Comparison of ENCODE assay signal across 10 mouse cellular contexts in genomic region chr7:38230285-38230684, GRCm38 (mm10). TPM values are rescaled to one million over a fixed set of nuclear protein-coding genes. Genes with fewer than 3 reads are reported as not detected.
A peak's percentile ranks its signal among the peaks of the same experiment; 100 is the strongest.
DNase-seq lines count a peak whose midpoint lies in the region; ATAC-seq lines count a peak whose summit lies in the region.
"Had no signal": no experiment of that assay in that cellular context is flagged by ENCODE, and none has a peak within 500 bp of the region (broad histone marks: within the 10 kb centered on the region; RNA-seq: fewer than 3 reads in every experiment).

No protein-coding gene starts in this region.

- DNase-seq in heart, adult 11 months, result peak; percentile 98
- DNase-seq in heart, postnatal 4 days, result no peak
- DNase-seq in ovary, adult 18-20 months (ENCODE audit: low spot score), result peak; percentile 48
- DNase-seq in ovary, postnatal 10 days (ENCODE audit: low spot score), result no peak
- DNase-seq in gastrocnemius, postnatal 36 days, result peak; percentile 49 to 74
- DNase-seq in skeletal muscle tissue, adult 2 months (ENCODE audit: low read depth, low spot score), result peak; percentile 78
- DNase-seq in left cerebral cortex, postnatal 14 days (ENCODE audit: low spot score in 2 of 2), result no peak
- DNase-seq: cerebellum, postnatal 14 days had no signal

- no peak for ATAC-seq in megakaryocyte-erythroid progenitor cell, adult 5-6 weeks (replicated peaks; ENCODE audit: low FRiP score, low TSS enrichment, poor library complexity, severe bottlenecking)
- ATAC-seq: midbrain, embryonic 16.5 days had no signal

- intact Hi-C loops in gastrocnemius, postnatal 36 days (cut with DNase I), result no loop called here
- intact Hi-C loops in left cerebral cortex, postnatal 14 days (cut with DNase I), result no loop called here

RNA-seq across cellular contexts. Expression of gene Plekhf1, which starts 2.5 kb away (rescaled TPM):
- 1 to 10 TPM; 4.7 to 6.4 TPM for total RNA-seq in heart, postnatal 4 days (2021)
- 1 to 10 TPM; 5.6 to 6.0 TPM for total RNA-seq in gastrocnemius, postnatal 36 days (2021)
- 1.0 TPM in 1 of 2 replicates, not detected in the other for total RNA-seq in megakaryocyte-erythroid progenitor cell, adult 5-6 weeks (2014; fragmentation: Nextera tagmentation)
- 0.38 and 0.42 TPM in 2 replicates for total RNA-seq in megakaryocyte-erythroid progenitor cell, adult 5-6 weeks (2017)
- 1 to 10 TPM in 1 of 2 experiments, under 1 TPM in 1; 0.89 to 1.8 TPM for total RNA-seq in left cerebral cortex, postnatal 14 days (2021)

RNA-seq across cellular contexts. Expression of gene Pop4, which starts 40.9 kb away (rescaled TPM):
- total RNA-seq in heart, postnatal 4 days (2021), result 10 to 100 TPM; 24.1 to 25.7 TPM
- 1 to 10 TPM; 6.8 to 7.0 TPM for total RNA-seq in gastrocnemius, postnatal 36 days (2021)
- total RNA-seq in megakaryocyte-erythroid progenitor cell, adult 5-6 weeks (2014; fragmentation: Nextera tagmentation), result 25.7 and 42.9 TPM in 2 replicates
- 50.6 and 65.2 TPM in 2 replicates for total RNA-seq in megakaryocyte-erythroid progenitor cell, adult 5-6 weeks (2017)
- total RNA-seq in left cerebral cortex, postnatal 14 days (2021), result 10 to 100 TPM; 26.1 to 27.4 TPM

RNA-seq across cellular contexts. Expression of gene 1600014C10Rik, which starts 47.3 kb away (rescaled TPM):
- 10 to 100 TPM; 14.2 to 15.7 TPM for total RNA-seq in heart, postnatal 4 days (2021)
- total RNA-seq in gastrocnemius, postnatal 36 days (2021), result 10 to 100 TPM; 22.1 to 23.9 TPM
- 8.6 and 9.2 TPM in 2 replicates for total RNA-seq in megakaryocyte-erythroid progenitor cell, adult 5-6 weeks (2014; fragmentation: Nextera tagmentation)
- total RNA-seq in megakaryocyte-erythroid progenitor cell, adult 5-6 weeks (2017), result 4.9 and 9.2 TPM in 2 replicates
- 10 to 100 TPM; 17.7 to 18.8 TPM for total RNA-seq in left cerebral cortex, postnatal 14 days (2021)

Comparison
In these comparisons a context has a peak if more than half of its experiments do, and no peak if none do; other contexts are left out.
1. DNase-seq: peak in heart, adult 11 months (single experiment), ovary, adult 18-20 months (single experiment), gastrocnemius, postnatal 36 days (2 of 2) and skeletal muscle tissue, adult 2 months (single experiment); none in heart, postnatal 4 days (single experiment), ovary, postnatal 10 days (single experiment) and left cerebral cortex, postnatal 14 days (0 of 2).